Mouse (Mus musculus) left cerebral cortex, adult 11 months (tissue): ENCODE results near the gene Gm3278.
"Not testable (repeated sequence)": the region's sequence is repeated elsewhere in the genome, so short reads cannot be mapped to it uniquely, and the experiment has no call there.

Experiments used
- DNase-seq: peaks from one replicate; pipeline ENCODE4 v3.0.0; 2022; ENCODE audit warnings: low spot score

Gm3278 gene

DNA sequence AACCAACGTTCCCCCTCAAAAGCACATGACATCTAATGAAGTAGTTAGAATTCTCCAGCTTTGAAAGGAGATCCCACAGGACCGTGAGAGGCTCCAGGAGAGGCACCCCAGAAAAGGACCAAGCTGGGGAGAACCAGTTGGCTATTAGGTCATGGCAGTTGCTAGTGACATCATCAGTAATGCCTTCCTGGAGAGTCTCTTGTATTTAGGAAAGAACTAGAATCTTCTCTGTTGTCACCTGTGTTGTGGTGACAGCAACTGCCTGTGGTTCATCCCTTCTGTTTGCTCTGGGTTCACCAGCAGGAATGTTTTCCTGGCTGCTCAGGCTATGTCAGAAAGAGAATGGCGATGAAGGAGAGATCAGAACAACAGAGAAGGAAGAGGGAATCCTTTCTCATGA is at the start of gene Gm3278:
TSS of gene Gm3278 (plus strand) at position 301 of the 400 bp plus-strand sequence.
- not testable (repeated sequence) for DNase-seq

DNA sequence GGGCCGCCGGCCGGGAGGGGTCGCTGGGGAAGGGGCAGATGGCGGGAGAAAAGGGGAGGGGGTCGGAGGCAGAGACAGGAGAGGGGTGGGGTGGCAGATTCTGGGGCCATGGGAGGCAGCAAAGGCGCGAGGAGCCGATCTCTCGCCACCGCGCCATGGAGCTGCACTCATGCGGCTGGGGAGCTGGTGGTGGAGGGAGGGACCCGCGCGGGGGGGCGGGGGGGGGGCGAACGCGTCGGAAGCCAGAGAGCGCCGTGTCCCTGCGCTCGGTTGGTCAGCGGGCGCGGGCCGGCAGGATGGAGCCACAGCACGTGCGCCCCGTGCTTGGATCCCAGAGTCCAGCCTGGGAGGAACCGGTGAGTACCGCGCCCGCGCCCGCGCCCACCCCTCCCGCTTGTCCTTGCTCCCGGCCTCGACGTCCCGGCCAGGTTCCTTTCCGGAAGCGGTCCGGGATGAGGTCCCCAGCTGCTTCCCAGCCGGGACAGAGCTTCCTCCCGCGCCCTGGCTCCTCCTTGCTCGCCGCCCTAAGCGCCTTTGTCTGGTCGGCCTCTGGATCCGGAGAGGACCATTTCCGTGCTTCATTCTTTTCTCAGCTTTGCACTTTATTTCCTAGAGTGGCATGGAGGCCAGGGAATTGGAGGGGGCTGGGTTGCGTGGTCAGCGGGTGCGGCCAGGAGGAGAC is 36.8 kb upstream of the Gm3278 start, which contains the start of gene Gm3264:
TSS of gene Gm3264 (plus strand) at position 278 of the 682 bp plus-strand sequence.
- DNase-seq = not testable (repeated sequence)
